Mouse (Mus musculus) neural tube, embryonic 14.5 days (tissue): ENCODE measurements at regions not wholly inside any gene's neighbourhood (a gene's known extent, or its start where the extent isn't known, plus 50 kb on each side); places are given as distances from the start of the nearest gene placed in this dataset.

Source experiments
- ATAC-seq: fragments of 200-750 bp; cut with Nextera tagmentation; 2 replicates; pipeline ENCODE4 v1.8.0; 2017; ENCODE audit warnings: low read depth, mild to moderate bottlenecking, moderate TSS enrichment, moderate library complexity
- H3K27ac ChIP-seq: fragments of 300-500 bp; sonication (generic); 2 replicates; pipeline ENCODE4 v1.5.1; 2014; ENCODE audit warnings: low read depth, mild to moderate bottlenecking, control low read depth, low read length, moderate library complexity, mixed read lengths
- H3K27me3 ChIP-seq: fragments of 300-500 bp; sonication (generic); 2 replicates; pipeline ENCODE4 v1.6.1; 2014; ENCODE audit warnings: low read length; ENCODE audit not compliant: control insufficient read depth, insufficient read depth
- H3K36me3 ChIP-seq: fragments of 300-500 bp; sonication (generic); 2 replicates; pipeline ENCODE4 v1.6.1; 2014; ENCODE audit warnings: low read length, mixed read lengths; ENCODE audit not compliant: control insufficient read depth, insufficient read depth
- H3K4me1 ChIP-seq: fragments of 300-500 bp; sonication (generic); 2 replicates; pipeline ENCODE4 v1.6.1; 2014; ENCODE audit warnings: low read length; ENCODE audit not compliant: control insufficient read depth, insufficient read depth
- H3K4me2 ChIP-seq: fragments of 300-500 bp; sonication (generic); 2 replicates; pipeline ENCODE4 v1.6.1; 2014; ENCODE audit warnings: mild to moderate bottlenecking, low read depth, low read length, control low read depth
- H3K4me3 ChIP-seq: fragments of 300-500 bp; sonication (generic); 2 replicates; pipeline ENCODE4 v1.5.1; 2014; ENCODE audit warnings: low read depth, low read length, control low read depth, mixed read lengths
- H3K9ac ChIP-seq: fragments of 300-500 bp; sonication (generic); replicated peaks from 2 replicates; pipeline ENCODE4 v1.6.1; 2014; ENCODE audit warnings: low read depth, mild to moderate bottlenecking, control low read depth, low read length, mixed read lengths
- H3K9me3 ChIP-seq: fragments of 300-500 bp; sonication (generic); 2 replicates; pipeline ENCODE4 v1.6.1; 2016; ENCODE audit warnings: low read length; ENCODE audit not compliant: control insufficient read depth
- WGBS: fragments of 180-500 bp; shearing (Covaris S2); extraction: QIAGEN DNeasy Blood & Tissue Kit; methylation state at CpG from one replicate; pipeline ENCODE4 v1.1.7; 2014; 5-methylcytosine and 5-hydroxymethylcytosine counted together

DNA sequence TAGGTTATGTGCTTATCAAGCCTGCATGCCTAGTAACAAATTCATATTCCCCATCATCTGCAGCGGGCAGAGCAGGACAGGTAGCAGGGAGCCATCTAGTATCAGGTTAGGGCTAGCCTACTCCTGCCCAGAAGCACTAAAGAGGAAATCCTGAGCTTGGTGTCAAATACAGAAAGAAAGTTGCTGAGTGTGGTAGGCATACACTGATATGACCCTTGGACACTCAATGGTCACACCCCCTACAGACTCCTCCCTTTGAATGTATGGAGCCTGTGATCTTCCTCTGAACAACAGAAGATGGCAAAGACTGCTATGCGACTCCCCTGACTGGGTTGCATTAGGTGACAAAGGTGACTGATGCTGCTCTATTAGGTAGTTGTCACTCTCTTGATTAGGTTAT is 102.3 kb upstream of the Rapgef5 start:
- H3K36me3 ChIP-seq: no peaks in the 10 kb centered on the region
- no peak overlapping the region for H3K4me2 ChIP-seq
- no peak overlapping the region for H3K27ac ChIP-seq
- no peak overlapping the region for H3K9ac ChIP-seq
- no peaks in the 10 kb centered on the region for H3K4me1 ChIP-seq
- WGBS: 87% methylated on average over 2 of the region's 2 CpGs
- no peaks in the 10 kb centered on the region for H3K9me3 ChIP-seq
- no peak overlapping the region for H3K4me3 ChIP-seq
- no peaks in the 10 kb centered on the region for H3K27me3 ChIP-seq
- no peak for ATAC-seq

DNA sequence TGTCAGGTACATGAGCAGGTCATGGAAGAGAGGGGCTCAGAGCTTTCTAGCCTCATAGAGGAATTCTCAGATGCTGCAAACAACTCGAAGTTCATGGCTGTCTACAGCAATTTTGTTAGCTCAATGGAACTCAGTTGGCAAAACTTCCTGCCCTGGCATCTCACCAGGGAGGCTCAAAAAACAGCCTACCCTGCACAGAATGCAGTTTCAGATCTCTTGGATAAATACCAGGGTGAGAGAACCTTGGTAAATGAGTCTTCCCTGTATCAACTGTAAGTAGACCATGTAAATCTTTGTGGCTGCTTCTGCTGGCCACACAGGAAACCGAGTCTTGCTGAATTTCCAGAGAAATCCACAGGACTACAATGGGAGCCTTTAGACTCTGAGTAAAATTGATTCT is 101.1 kb upstream of the Rapgef5 start:
- 59% methylated on average over 2 of the region's 2 CpGs for WGBS
- Histone ChIP-seq H3K9me3 (no peaks in the 10 kb centered on the region), H3K4me2 (no peak overlapping the region), H3K9ac (no peak overlapping the region), H3K27ac (no peak overlapping the region), H3K36me3 (no peaks in the 10 kb centered on the region), H3K27me3 (no peaks in the 10 kb centered on the region), H3K4me3 (no peak overlapping the region), H3K4me1 (no peaks in the 10 kb centered on the region)
- ATAC-seq: no peak

DNA sequence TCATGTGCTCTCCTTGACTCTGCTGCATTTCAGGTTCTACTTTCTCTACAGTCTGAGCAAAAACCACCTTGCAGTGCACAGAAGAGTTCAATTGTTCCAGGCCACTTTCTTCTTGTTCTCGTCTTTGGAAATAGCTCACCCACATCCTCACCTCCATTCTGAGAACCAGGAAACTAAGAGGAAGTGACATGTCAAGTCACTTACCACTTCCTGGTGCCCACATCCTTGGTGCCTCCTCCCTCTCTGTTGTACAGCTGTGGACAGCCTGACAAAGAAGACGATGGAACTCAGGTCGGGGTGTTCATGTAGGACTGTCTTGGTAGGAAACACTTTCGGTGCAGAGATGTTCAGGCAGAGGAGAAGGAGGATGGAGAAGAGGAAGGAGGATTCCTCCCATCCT is 98.3 kb upstream of the Rapgef5 start:
- Histone ChIP-seq H3K27ac (no peak overlapping the region), H3K4me2 (no peak overlapping the region), H3K27me3 (no peaks in the 10 kb centered on the region), H3K36me3 (no peaks in the 10 kb centered on the region), H3K9ac (no peak overlapping the region), H3K4me3 (no peak overlapping the region), H3K4me1 (no peaks in the 10 kb centered on the region), H3K9me3 (no peaks in the 10 kb centered on the region)
- no peak for ATAC-seq
- WGBS: 87% methylated on average over 4 of the region's 4 CpGs

- Histone ChIP-seq H3K9ac (no peak overlapping the region), H3K36me3 (no peaks in the 10 kb centered on the region), H3K27me3 (no peaks in the 10 kb centered on the region), H3K4me3 (no peak overlapping the region), H3K27ac (no peak overlapping the region), H3K9me3 (no peaks in the 10 kb centered on the region), H3K4me1 (no peaks in the 10 kb centered on the region), H3K4me2 (no peak overlapping the region)
- no peak for ATAC-seq
- WGBS: 85% methylated on average over 7 of the region's 7 CpGs
Observed at GRCm38 (mm10) chr12:117422315-117422978, 93.8 kb upstream of the Rapgef5 start.

DNA sequence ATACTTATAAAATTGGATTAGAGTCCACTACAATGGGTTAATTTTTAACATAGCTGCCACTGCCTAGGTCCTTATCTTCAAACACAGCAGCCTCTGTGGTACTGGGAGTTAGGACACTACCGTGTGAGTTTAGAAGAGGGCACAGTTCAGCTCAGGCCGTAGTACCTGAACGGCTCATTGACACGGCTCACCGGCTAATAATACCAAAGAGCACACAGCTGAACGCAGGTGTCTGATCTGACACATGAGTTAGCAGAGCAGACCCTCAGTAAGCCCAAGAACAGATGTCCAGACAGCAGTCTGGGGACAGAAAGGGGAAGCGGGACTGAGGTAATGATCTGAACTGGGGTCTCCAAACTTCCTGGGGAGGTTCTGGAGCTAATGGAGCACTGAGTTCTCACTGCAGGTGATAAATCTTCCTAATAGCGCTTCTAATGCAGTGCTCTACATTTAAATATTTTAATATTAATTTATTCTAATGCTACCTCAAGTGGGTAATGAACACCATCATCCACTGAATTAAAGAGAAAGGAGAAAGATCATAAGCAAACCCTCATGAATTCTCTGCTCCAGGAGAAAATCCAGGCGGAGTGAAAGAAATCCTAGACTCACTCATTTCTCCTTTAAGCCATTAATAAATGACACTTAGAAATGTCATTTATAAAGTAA is 90.8 kb upstream of the Rapgef5 start:
- ATAC-seq: no peak
- 58% methylated on average over 9 of the region's 9 CpGs for WGBS

DNA sequence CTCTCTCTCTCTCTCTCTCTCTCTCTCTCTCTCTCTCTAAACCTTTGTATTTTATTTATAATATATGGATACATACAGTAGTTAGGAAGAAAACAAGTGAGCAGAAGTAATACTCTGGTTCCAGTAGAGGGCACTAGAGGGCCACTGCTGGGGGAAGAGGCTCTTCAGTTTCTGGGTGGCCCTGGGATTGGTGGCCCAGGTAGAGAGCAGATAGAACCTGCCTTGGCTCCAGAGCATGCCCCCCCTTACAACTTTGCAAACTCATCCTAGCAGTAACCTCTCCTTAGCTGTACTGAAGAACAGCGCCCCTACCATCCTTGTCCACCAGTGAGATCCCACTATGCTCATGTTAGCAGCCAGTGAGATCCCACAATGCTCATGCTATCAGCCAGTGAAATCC is 88.8 kb upstream of the Rapgef5 start:
- H3K27me3 ChIP-seq: no peaks in the 10 kb centered on the region
- no peak overlapping the region for H3K27ac ChIP-seq
- no peak for ATAC-seq
- no peak overlapping the region for H3K4me3 ChIP-seq
- H3K36me3 ChIP-seq: no peaks in the 10 kb centered on the region
- 47% methylated on average over 1 of the region's 1 CpGs for WGBS
- no peaks in the 10 kb centered on the region for H3K4me1 ChIP-seq
- H3K4me2 ChIP-seq: no peak overlapping the region
- H3K9ac ChIP-seq: no peak overlapping the region
- H3K9me3 ChIP-seq: no peaks in the 10 kb centered on the region

More for the DNA sequence above, 90.8 kb upstream of the Rapgef5 start:
- Histone ChIP-seq H3K4me1 (no peaks in the 10 kb centered on the region), H3K4me2 (no peak overlapping the region), H3K27me3 (no peaks in the 10 kb centered on the region), H3K27ac (no peak overlapping the region), H3K9ac (no peak overlapping the region), H3K4me3 (no peak overlapping the region), H3K9me3 (no peaks in the 10 kb centered on the region), H3K36me3 (no peaks in the 10 kb centered on the region)

GRCm38 (mm10) chr12:117430886-117431285 is 85.4 kb upstream of the Rapgef5 start:
- no peak for ATAC-seq
- WGBS: 89% methylated on average over 4 of the region's 4 CpGs

GRCm38 (mm10) chr12:117432788-117433187 is 83.5 kb upstream of the Rapgef5 start:
- 72% methylated on average over 1 of the region's 1 CpGs for WGBS
- Histone ChIP-seq H3K27ac (no peak overlapping the region), H3K9me3 (no peaks in the 10 kb centered on the region), H3K4me1 (no peaks in the 10 kb centered on the region), H3K27me3 (no peaks in the 10 kb centered on the region), H3K4me2 (no peak overlapping the region), H3K36me3 (no peaks in the 10 kb centered on the region), H3K9ac (no peak overlapping the region), H3K4me3 (no peak overlapping the region)
- ATAC-seq: no peak

More at GRCm38 (mm10) chr12:117430886-117431285, 85.4 kb upstream of the Rapgef5 start:
- Histone ChIP-seq H3K9me3 (no peaks in the 10 kb centered on the region), H3K9ac (no peak overlapping the region), H3K4me1 (no peaks in the 10 kb centered on the region), H3K27ac (no peak overlapping the region), H3K36me3 (no peaks in the 10 kb centered on the region), H3K4me2 (no peak overlapping the region), H3K27me3 (no peaks in the 10 kb centered on the region), H3K4me3 (no peak overlapping the region)

- ATAC-seq: no peak
- no peaks in the 10 kb centered on the region for H3K4me1 ChIP-seq
- H3K9ac ChIP-seq: no peak overlapping the region
- H3K4me2 ChIP-seq: no peak overlapping the region
- WGBS: 75% methylated on average over 4 of the region's 4 CpGs
- H3K9me3 ChIP-seq: no peaks in the 10 kb centered on the region
- no peak overlapping the region for H3K27ac ChIP-seq
- no peaks in the 10 kb centered on the region for H3K36me3 ChIP-seq
- H3K4me3 ChIP-seq: no peak overlapping the region
- H3K27me3 ChIP-seq: no peaks in the 10 kb centered on the region
Observed at GRCm38 (mm10) chr12:117437011-117437410, 79.3 kb upstream of the Rapgef5 start.
